Comparison of ENCODE assay signal across 8 mouse cellular contexts in genomic region chr10:78134975-78135798, GRCm38 (mm10). TPM values are rescaled to one million over a fixed set of nuclear protein-coding genes. Genes with fewer than 3 reads are reported as not detected.
DNase-seq lines count a peak whose midpoint lies in the region; ATAC-seq and TF ChIP-seq lines count a peak whose summit lies in the region.

No protein-coding gene starts in this region.

- no peaks in the 10 kb centered on the region for H3K36me3 ChIP-seq in spleen, adult 2 months (ENCODE audit: control insufficient read depth, insufficient read depth, low read length)
- no peaks in the 10 kb centered on the region for H3K36me3 ChIP-seq in heart, embryonic 10.5 days
- no peaks in the 10 kb centered on the region for H3K36me3 ChIP-seq in stomach, embryonic 14.5 days (ENCODE audit: control insufficient read depth, insufficient read depth, low read length)

- peak in 1 of 2 experiments; percentile 53 for DNase-seq in spleen, adult 2 months (ENCODE audit: low read depth in 1 of 2, low spot score in 2 of 2)
- DNase-seq in spleen, adult 12 weeks (ENCODE audit: low spot score): no peak
- DNase-seq in heart, embryonic 10.5 days (ENCODE audit: low spot score): no peak
- DNase-seq in kidney, adult 9 months: peak; percentile 60
- peak; percentile 80 for DNase-seq in lung, postnatal 36 days
- DNase-seq in T-cell, adult 2 months (ENCODE audit: low spot score): no peak
- DNase-seq in left cerebral cortex, postnatal 36 days (ENCODE audit: low spot score in 2 of 2): no peak

- no peak overlapping the region for H3K4me3 ChIP-seq in spleen, adult 2 months (ENCODE audit: extremely low read depth, insufficient read depth, insufficient read length)
- H3K4me3 ChIP-seq in heart, embryonic 10.5 days: peak overlapping the region; percentile 40
- no peak overlapping the region for H3K4me3 ChIP-seq in stomach, embryonic 14.5 days (ENCODE audit: low read depth, low read length)

- TF ChIP-seq POLR2A in spleen, adult 2 months (IDR thresholded peaks at IDR 0.05; ENCODE audit: low read depth, low read length): no peak

- peak; percentile 24; the same call in 1 of the 2 replicates for ATAC-seq in stomach, embryonic 14.5 days (ENCODE audit: insufficient number of reproducible peaks, insufficient read depth, low FRiP score, low read depth)

- H3K27me3 ChIP-seq in spleen, adult 2 months (ENCODE audit: control insufficient read depth, insufficient read depth, low read length): no peaks in the 10 kb centered on the region
- H3K27me3 ChIP-seq in heart, embryonic 10.5 days (ENCODE audit: insufficient read depth, poor library complexity, severe bottlenecking): 0 out of 2 replicates have a peak, but pooled peaks cover 12% of the 10 kb centered on the region
- H3K27me3 ChIP-seq in stomach, embryonic 14.5 days (ENCODE audit: control insufficient read depth, insufficient read depth, low read length): no peaks in the 10 kb centered on the region

- peak overlapping the region; percentile 36 for H3K27ac ChIP-seq in spleen, adult 2 months (ENCODE audit: insufficient read depth, low read length)
- peak overlapping the region; percentile 59 for H3K27ac ChIP-seq in heart, embryonic 10.5 days
- H3K27ac ChIP-seq in stomach, embryonic 14.5 days (ENCODE audit: low read length): peak overlapping the region; percentile 49; the same call in 1 of the 2 replicates

- TF ChIP-seq CTCF in spleen, adult 2 months (IDR thresholded peaks at IDR 0.05; ENCODE audit: extremely low read depth, insufficient read depth, insufficient read length, insufficient replicate concordance): no peak

- WGBS in spleen, adult 2 months: 49% methylated on average over 14 of the region's 14 CpGs
- 9% methylated on average over 14 of the region's 14 CpGs for WGBS in heart, embryonic 10.5 days
- 6% methylated on average over 14 of the region's 14 CpGs for WGBS in stomach, embryonic 14.5 days

- peak overlapping the region; percentile 33 for H3K4me2 ChIP-seq in stomach, embryonic 14.5 days (replicated peaks; ENCODE audit: low read depth, low read length)

- intact Hi-C loops in left cerebral cortex, postnatal 36 days (cut with DNase I): no loop called here

- no peak overlapping the region for H3K9ac ChIP-seq in stomach, embryonic 14.5 days (replicated peaks; ENCODE audit: low read depth, low read length)

- no peaks in the 10 kb centered on the region for H3K9me3 ChIP-seq in heart, embryonic 10.5 days
- no peaks in the 10 kb centered on the region for H3K9me3 ChIP-seq in stomach, embryonic 14.5 days (ENCODE audit: control insufficient read depth, low read depth, low read length)

- H3K4me1 ChIP-seq in spleen, adult 2 months (ENCODE audit: control insufficient read depth, insufficient read depth, insufficient read length): peaks cover 10% of the 10 kb centered on the region; the same call in 1 of the 2 replicates
- H3K4me1 ChIP-seq in heart, embryonic 10.5 days: peaks cover 37% of the 10 kb centered on the region
- H3K4me1 ChIP-seq in stomach, embryonic 14.5 days (ENCODE audit: control insufficient read depth, insufficient read depth, low read length): peaks cover 31% of the 10 kb centered on the region

RNA-seq across cellular contexts. Expression of gene D10Jhu81e, which starts 34.4 kb away (rescaled TPM):
- polyA plus RNA-seq in spleen, adult 2 months (2012; rRNA removed): 68.7 and 105 TPM in 2 replicates
- polyA plus RNA-seq in heart, embryonic 10.5 days (2016; fragmentation: Nextera tagmentation; extraction: Ambion mirVana): 32.8 and 34.9 TPM in 2 replicates
- polyA plus RNA-seq in stomach, embryonic 14.5 days (2014; fragmentation: Nextera tagmentation; extraction: Ambion mirVana): 18.2 and 20.5 TPM in 2 replicates
- total RNA-seq in left cerebral cortex, postnatal 36 days (2021): 100 to 1,000 TPM; 108 to 123 TPM

RNA-seq across cellular contexts. Expression of gene Pwp2, which starts 49.8 kb away (rescaled TPM):
- 11.2 and 11.7 TPM in 2 replicates for polyA plus RNA-seq in spleen, adult 2 months (2012; rRNA removed)
- polyA plus RNA-seq in heart, embryonic 10.5 days (2016; fragmentation: Nextera tagmentation; extraction: Ambion mirVana): 18.0 and 23.1 TPM in 2 replicates
- 14.0 and 14.1 TPM in 2 replicates for polyA plus RNA-seq in stomach, embryonic 14.5 days (2014; fragmentation: Nextera tagmentation; extraction: Ambion mirVana)
- total RNA-seq in left cerebral cortex, postnatal 36 days (2021): 10 to 100 TPM; 18.9 TPM

Comparison
In these comparisons a context has a peak if more than half of its experiments do, and no peak if none do; other contexts are left out.
1. DNase-seq: peak in kidney, adult 9 months (single experiment) and lung, postnatal 36 days (single experiment); none in spleen, adult 12 weeks (single experiment), heart, embryonic 10.5 days (single experiment), T-cell, adult 2 months (single experiment) and left cerebral cortex, postnatal 36 days (0 of 2).
2. Peak in every context shown above with its lines, with median percentiles within 50 percentile points of each other: H3K27ac ChIP-seq.